Mouse (Mus musculus) regulatory T cell (primary cell): ENCODE measurements around the gene Ceacam15.

Experiments used
- in situ Hi-C: fragments of 300-600 bp; cut with MboI, MseI; formaldehyde crosslinking; loops from one replicate; pipeline ENCODE4 v1.15.1; 2025; ENCODE audit warnings: high pct_unique_total_duplicates

Ceacam15 gene

GRCm38 (mm10) chr7:16631025-16631424, 44.5 kb downstream of the Ceacam15 start:
- in situ Hi-C loops: loop anchor here (5.0 kb wide), 1 partner anchor 61 kb away; no protein-coding TSS in a partner anchor

- in situ Hi-C loops: loop anchor here (5.0 kb wide), 2 partner anchors 63 to 88 kb away; no protein-coding TSS in a partner anchor
Observed at GRCm38 (mm10) chr7:16629598-16630296, 45.8 kb downstream of the Ceacam15 start.

GRCm38 (mm10) chr7:16628096-16628771, 47.3 kb downstream of the Ceacam15 start:
- in situ Hi-C loops: loop anchor here (5.0 kb wide), 1 partner anchor 89 kb away; no protein-coding TSS in a partner anchor

- in situ Hi-C loops: no loop called here
Observed at GRCm38 (mm10) chr7:16623687-16624086, 51.8 kb downstream of the Ceacam15 start.

DNA sequence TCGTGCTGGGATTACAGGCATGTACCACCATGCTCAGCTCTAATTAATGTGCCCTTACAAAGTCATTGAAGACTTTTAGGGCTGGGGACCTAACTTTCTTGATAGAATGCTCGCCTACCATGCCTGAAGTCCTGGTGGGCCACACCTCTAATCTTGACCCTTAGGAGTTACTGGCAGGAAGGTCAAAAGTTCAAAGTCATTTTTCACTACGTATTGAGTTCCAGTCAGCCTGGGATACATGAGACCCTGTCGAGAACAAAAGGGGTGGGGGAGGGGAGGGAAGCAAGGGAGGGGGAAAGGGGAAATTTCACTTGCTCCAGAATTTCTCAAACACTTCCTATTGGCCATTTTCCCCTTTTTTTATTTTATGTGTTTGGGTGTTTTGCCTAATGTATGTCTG, 52.4 kb downstream of the Ceacam15 start:
- in situ Hi-C loops: no loop called here
